Mouse (Mus musculus) embryonic facial prominence, embryonic 13.5 days (tissue): ENCODE data around the gene Myh2. TPM values are rescaled to one million over a fixed set of nuclear protein-coding genes. Genes with fewer than 3 reads are reported as not detected.

Source experiments
- ATAC-seq: fragments of 200-750 bp; cut with Nextera tagmentation; 2 replicates; pipeline ENCODE4 v1.8.0; 2017; ENCODE audit warnings: low read depth; ENCODE audit not compliant: insufficient number of reproducible peaks, insufficient read depth, low FRiP score, low TSS enrichment
- H3K27ac ChIP-seq: fragments of 300-500 bp; sonication (generic); 2 replicates; pipeline ENCODE4 v1.5.1; 2015; ENCODE audit warnings: moderate library complexity, mild to moderate bottlenecking, inconsistent platforms
- H3K27me3 ChIP-seq: fragments of 300-500 bp; sonication (generic); 2 replicates; pipeline ENCODE4 v1.6.1; 2015; ENCODE audit warnings: mild to moderate bottlenecking, inconsistent platforms
- H3K36me3 ChIP-seq: fragments of 300-500 bp; sonication (generic); 2 replicates; pipeline ENCODE4 v1.6.1; 2015; ENCODE audit warnings: mild to moderate bottlenecking, inconsistent platforms
- H3K4me1 ChIP-seq: fragments of 300-500 bp; sonication (generic); 2 replicates; pipeline ENCODE4 v1.6.1; 2015; ENCODE audit warnings: inconsistent platforms
- H3K4me2 ChIP-seq: fragments of 300-500 bp; sonication (generic); 2 replicates; pipeline ENCODE4 v1.6.1; 2015; ENCODE audit warnings: moderate library complexity, mild to moderate bottlenecking, inconsistent platforms
- H3K4me3 ChIP-seq: fragments of 300-500 bp; sonication (generic); 2 replicates; pipeline ENCODE4 v1.5.1; 2015; ENCODE audit warnings: mild to moderate bottlenecking, inconsistent platforms
- H3K9ac ChIP-seq: fragments of 300-500 bp; sonication (generic); 2 replicates; pipeline ENCODE4 v1.6.1; 2015; ENCODE audit warnings: mild to moderate bottlenecking, inconsistent platforms
- H3K9me3 ChIP-seq: fragments of 300-500 bp; sonication (generic); 2 replicates; pipeline ENCODE4 v1.6.1; 2016; ENCODE audit warnings: inconsistent platforms
- WGBS: fragments of 180-500 bp; shearing (Covaris S2); methylation state at CpG from one replicate; pipeline ENCODE4 v1.1.7; 2015; ENCODE audit warnings: mixed read lengths; 5-methylcytosine and 5-hydroxymethylcytosine counted together
- polyA plus RNA-seq: library from polyadenylated mRNA; unstranded; fragments of >200 nt; fragmentation: Nextera tagmentation; extraction: Ambion mirVana; gene quantifications from 2 replicates; pipeline ENCODE4 v1.2.1, GENCODE M21; 2015

Gene Myh2
- polyA plus RNA-seq, 1 experiment from 2014 or later, result 0.07 TPM

DNA sequence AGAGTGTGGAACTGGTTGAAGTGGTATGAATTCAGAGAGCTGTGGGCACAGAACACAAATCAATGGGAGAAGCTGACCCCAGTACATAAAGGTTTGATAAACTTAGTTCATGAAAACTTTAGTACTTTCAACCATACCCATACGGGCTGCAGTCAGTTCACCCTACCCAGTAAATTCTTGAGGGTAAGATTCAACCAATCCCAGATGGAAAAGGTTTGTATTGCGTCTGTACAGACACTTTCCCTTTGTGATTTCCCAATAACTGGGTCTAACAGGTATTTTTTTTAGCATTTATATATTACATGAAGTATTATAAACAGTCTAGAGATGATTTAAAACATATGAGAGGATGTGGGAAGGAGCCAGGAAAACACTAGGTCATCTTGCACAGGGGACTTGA is 15.2 kb upstream of the Myh2 start:
- no peak for ATAC-seq
- no peaks in the 10 kb centered on the region for H3K36me3 ChIP-seq
- H3K9me3 ChIP-seq, result no peaks in the 10 kb centered on the region
- 66% methylated on average over 2 of the region's 2 CpGs for WGBS
- H3K9ac ChIP-seq, result no peak overlapping the region
- no peak overlapping the region for H3K27ac ChIP-seq
- H3K4me2 ChIP-seq, result no peak overlapping the region
- H3K4me3 ChIP-seq, result no peak overlapping the region
- no peaks in the 10 kb centered on the region for H3K27me3 ChIP-seq
- H3K4me1 ChIP-seq, result no peaks in the 10 kb centered on the region

DNA sequence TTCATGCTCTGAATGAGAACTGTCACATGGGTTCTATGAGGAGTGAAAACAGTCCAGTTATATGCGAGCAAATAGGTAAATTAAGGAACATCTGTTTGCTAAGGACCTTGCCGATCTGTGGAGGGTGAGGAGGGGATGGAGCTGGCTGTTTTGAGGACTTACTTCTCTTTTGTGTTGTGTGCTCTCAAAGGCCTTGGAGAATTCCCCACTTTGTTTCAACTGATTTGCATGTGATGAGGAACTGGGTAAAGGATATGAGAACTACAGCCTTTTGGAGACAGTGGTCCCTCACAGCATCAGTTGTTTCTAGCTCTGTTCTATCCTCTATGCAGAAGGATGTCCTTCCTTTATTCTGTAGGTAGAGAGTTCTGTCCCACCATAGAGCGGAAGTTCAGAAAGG is 10.7 kb upstream of the Myh2 start:
- Histone ChIP-seq H3K9ac (no peak overlapping the region), H3K4me2 (no peak overlapping the region), H3K4me1 (no peaks in the 10 kb centered on the region), H3K4me3 (no peak overlapping the region), H3K27ac (no peak overlapping the region), H3K27me3 (no peaks in the 10 kb centered on the region), H3K36me3 (no peaks in the 10 kb centered on the region), H3K9me3 (no peaks in the 10 kb centered on the region)
- no peak for ATAC-seq
- 86% methylated on average over 3 of the region's 3 CpGs for WGBS

DNA sequence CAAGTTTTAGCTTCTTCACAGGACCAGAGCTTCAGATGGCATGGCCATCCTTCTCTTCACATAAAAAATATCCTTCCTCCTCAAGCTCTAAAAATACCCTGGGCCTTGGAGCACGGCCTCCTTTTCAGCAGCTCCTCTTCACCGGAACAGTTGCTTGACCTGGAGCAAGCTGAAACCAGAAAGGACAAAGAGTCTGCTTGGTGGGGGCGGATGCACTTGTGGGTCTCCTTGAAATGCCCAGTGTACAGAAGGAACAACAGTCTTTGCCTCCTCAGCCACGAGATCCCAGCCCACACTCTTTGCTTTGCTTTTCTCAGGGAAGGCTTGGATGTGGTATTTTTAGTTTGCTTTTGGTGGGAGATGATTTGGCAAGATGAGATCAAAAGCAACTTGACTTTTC is 7.1 kb upstream of the Myh2 start:
- Histone ChIP-seq H3K4me2 (no peak overlapping the region), H3K9ac (no peak overlapping the region), H3K4me3 (no peak overlapping the region), H3K27ac (no peak overlapping the region), H3K9me3 (no peaks in the 10 kb centered on the region), H3K27me3 (no peaks in the 10 kb centered on the region), H3K4me1 (no peaks in the 10 kb centered on the region), H3K36me3 (no peaks in the 10 kb centered on the region)
- no peak for ATAC-seq
- 78% methylated on average over 4 of the region's 4 CpGs for WGBS

DNA sequence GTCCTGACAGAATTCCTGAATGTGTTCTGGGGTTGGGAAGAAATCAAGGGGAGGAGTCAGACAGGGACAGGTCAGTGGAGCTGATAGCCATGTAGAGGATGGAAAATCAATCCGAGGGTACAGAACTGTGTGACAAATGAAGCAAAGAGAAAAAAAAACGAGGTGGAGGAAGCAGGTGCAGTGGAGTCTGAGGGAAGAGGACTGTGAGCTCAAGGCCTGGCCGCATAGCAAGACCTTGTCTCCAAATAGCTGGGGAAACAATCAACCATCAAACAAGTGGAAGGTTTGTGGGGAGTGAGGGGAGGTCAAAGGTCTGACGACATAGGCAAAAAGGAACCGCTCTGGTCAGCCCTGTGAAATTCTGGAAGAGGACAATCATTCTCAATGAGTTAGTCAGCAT is 6.0 kb upstream of the Myh2 start:
- no peaks in the 10 kb centered on the region for H3K9me3 ChIP-seq
- H3K4me1 ChIP-seq, result no peaks in the 10 kb centered on the region
- H3K4me3 ChIP-seq, result no peak overlapping the region
- ATAC-seq, result no peak
- WGBS, result 61% methylated on average over 5 of the region's 5 CpGs
- H3K4me2 ChIP-seq, result no peak overlapping the region
- H3K36me3 ChIP-seq, result no peaks in the 10 kb centered on the region
- H3K27me3 ChIP-seq, result no peaks in the 10 kb centered on the region
- no peak overlapping the region for H3K27ac ChIP-seq
- H3K9ac ChIP-seq, result no peak overlapping the region

DNA sequence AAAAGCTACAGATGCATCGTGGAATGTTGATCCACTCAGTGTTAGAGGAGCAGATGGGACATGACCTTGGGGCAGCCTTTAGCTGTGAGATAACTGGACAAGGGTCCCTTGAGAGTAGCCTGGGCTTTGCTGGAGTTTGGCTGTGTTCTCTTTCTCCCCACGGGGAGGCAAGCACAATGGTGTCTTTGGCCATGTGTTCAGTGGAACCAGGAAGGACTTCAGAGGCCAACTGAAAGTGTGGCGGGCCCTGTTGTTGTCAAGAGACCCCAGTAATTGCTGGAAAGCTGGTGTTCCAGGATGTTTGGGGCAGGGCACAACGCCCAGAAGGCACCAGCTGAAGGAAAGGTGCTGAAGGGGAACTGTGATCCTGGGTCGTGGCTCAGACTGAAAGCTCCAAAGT is 1.5 kb upstream of the Myh2 start:
- Histone ChIP-seq H3K9me3 (no peaks in the 10 kb centered on the region), H3K27ac (no peak overlapping the region), H3K9ac (no peak overlapping the region), H3K4me2 (no peak overlapping the region), H3K36me3 (no peaks in the 10 kb centered on the region), H3K4me3 (no peak overlapping the region), H3K27me3 (no peaks in the 10 kb centered on the region), H3K4me1 (no peaks in the 10 kb centered on the region)
- ATAC-seq, result no peak
- WGBS, result 22% methylated on average over 5 of the region's 5 CpGs

DNA sequence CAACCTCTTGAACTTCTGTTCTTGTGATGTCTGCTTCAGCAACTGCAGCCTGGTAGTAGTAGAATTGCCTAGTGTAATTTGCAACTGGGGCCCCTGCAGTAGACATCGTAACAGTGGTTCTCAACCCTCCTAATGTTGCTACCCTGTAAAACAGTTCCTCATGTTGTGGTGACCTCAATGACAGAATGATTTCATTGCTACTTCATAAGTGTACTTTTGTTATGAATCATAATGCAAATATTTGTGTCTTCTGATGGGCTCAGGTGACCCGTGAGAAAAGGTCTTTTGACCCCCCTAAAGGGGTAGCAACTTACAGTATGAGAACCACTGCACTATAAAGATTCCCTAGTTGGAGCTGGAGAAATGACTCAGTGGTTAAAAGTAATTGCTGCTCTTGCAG is 1.6 kb downstream of the Myh2 start:
- H3K4me2 ChIP-seq, result no peak overlapping the region
- H3K27me3 ChIP-seq, result no peaks in the 10 kb centered on the region
- WGBS, result 83% methylated on average over 2 of the region's 2 CpGs
- H3K27ac ChIP-seq, result no peak overlapping the region
- H3K9ac ChIP-seq, result no peak overlapping the region
- no peaks in the 10 kb centered on the region for H3K36me3 ChIP-seq
- no peak for ATAC-seq
- no peak overlapping the region for H3K4me3 ChIP-seq
- no peaks in the 10 kb centered on the region for H3K9me3 ChIP-seq
- no peaks in the 10 kb centered on the region for H3K4me1 ChIP-seq

DNA sequence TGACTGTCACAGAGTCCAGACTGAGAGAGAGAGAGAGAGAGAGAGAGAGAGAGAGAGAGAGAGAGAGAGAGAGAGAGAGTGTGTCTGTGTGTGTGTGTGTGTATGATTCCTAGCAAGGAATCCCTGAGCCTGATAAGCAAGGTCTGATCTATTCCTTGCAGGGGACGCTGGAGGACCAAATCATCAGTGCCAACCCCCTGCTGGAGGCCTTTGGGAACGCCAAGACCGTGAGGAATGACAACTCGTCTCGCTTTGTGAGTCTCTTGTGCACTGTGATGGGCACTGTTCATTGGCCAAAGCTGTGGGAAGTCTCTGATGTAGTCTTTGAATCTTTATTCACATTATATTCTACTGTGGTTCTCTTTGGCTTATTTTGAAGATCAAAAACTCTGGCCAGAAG is 5.5 kb downstream of the Myh2 start:
- H3K27me3 ChIP-seq, result no peaks in the 10 kb centered on the region
- H3K9ac ChIP-seq, result no peak overlapping the region
- H3K27ac ChIP-seq, result no peak overlapping the region
- 70% methylated on average over 5 of the region's 5 CpGs for WGBS
- H3K36me3 ChIP-seq, result no peaks in the 10 kb centered on the region
- ATAC-seq, result no peak
- H3K4me1 ChIP-seq, result no peaks in the 10 kb centered on the region
- no peaks in the 10 kb centered on the region for H3K9me3 ChIP-seq
- H3K4me2 ChIP-seq, result no peak overlapping the region
- H3K4me3 ChIP-seq, result no peak overlapping the region

DNA sequence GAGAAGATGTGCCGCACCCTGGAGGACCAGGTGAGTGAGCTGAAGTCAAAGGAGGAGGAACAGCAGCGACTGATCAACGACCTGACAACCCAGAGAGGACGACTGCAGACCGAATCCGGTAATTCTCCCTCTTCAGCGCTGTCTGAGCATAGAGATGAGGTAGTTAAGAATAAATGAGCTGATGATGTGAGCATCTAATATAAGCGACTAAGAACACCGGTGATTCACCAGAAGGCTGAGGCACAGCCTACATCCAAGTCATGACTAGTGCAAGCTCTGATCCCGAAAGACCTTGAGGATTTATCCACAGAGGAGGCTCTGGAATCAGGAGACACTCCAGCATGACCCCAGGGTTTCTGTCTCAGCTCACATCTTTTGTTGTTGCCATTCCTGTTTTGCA is 19.5 kb downstream of the Myh2 start:
- H3K9me3 ChIP-seq, result no peaks in the 10 kb centered on the region
- no peak overlapping the region for H3K9ac ChIP-seq
- H3K27ac ChIP-seq, result no peak overlapping the region
- 85% methylated on average over 10 of the region's 10 CpGs for WGBS
- no peak for ATAC-seq
- H3K4me3 ChIP-seq, result no peak overlapping the region
- H3K4me1 ChIP-seq, result no peaks in the 10 kb centered on the region
- no peak overlapping the region for H3K4me2 ChIP-seq
- no peaks in the 10 kb centered on the region for H3K27me3 ChIP-seq
- H3K36me3 ChIP-seq, result no peaks in the 10 kb centered on the region

DNA sequence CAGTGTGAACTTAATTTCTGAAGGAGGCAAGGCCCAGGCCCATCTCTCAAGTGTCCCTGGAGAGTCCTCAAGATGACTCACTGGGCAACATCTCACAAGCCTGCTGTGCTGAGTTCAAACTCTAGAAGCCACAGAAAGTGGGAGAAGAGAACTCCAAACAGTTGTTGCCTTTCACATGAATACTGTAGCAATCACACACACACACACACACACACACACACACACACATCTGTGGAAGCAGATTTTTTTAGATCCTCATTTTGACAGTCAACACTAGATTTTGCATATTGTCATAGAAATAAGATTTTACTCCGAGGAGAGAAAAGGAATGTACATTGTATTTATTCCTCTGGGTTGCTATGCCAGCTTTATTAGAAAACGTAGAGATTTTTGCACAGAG is 20.0 kb downstream of the Myh2 start:
- no peak for ATAC-seq
- Histone ChIP-seq H3K9ac (no peak overlapping the region), H3K36me3 (no peaks in the 10 kb centered on the region), H3K27me3 (no peaks in the 10 kb centered on the region), H3K4me2 (no peak overlapping the region), H3K4me1 (no peaks in the 10 kb centered on the region), H3K9me3 (no peaks in the 10 kb centered on the region), H3K4me3 (no peak overlapping the region), H3K27ac (no peak overlapping the region)
- 75% methylated on average over 2 of the region's 2 CpGs for WGBS

DNA sequence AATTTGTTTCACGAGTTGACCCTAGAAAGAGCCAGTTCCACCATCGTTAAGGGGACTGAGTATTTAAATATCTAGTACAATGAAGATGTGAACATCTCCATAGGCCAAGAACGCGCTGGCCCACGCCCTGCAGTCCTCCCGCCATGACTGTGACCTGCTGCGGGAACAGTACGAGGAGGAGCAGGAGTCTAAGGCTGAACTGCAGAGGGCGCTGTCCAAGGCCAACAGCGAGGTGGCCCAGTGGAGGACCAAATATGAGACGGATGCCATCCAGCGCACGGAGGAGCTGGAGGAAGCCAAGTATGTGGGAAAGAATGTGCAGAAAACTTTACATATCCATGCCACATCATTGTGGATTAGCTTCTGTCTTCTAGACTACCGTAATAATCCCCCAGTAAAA is 20.7 kb downstream of the Myh2 start:
- Histone ChIP-seq H3K9ac (no peak overlapping the region), H3K4me3 (no peak overlapping the region), H3K27ac (no peak overlapping the region), H3K36me3 (no peaks in the 10 kb centered on the region), H3K4me2 (no peak overlapping the region), H3K4me1 (no peaks in the 10 kb centered on the region), H3K27me3 (no peaks in the 10 kb centered on the region), H3K9me3 (no peaks in the 10 kb centered on the region)
- 89% methylated on average over 14 of the region's 14 CpGs for WGBS
- ATAC-seq, result no peak

DNA sequence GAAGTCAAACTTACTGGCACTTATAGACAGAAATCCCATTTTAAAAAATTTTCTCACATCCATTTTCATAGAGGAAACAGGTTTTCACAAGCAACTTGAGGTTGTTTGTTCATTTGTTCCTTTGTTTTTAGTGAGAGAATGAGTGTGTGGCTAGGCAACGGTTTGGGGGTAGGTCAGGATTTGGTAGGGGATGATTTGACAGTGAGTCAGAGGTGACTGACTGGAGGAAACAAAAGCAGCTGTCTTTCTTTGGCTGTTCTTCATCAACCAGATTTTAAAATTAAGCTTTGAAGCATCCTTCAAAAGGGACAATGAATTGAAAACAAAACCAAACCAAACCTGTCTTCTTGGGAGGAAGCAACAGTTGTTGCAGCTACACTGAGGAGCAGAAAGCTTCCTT is 28.5 kb downstream of the Myh2 start:
- Histone ChIP-seq H3K9me3 (no peaks in the 10 kb centered on the region), H3K36me3 (no peaks in the 10 kb centered on the region), H3K27ac (no peak overlapping the region), H3K27me3 (no peaks in the 10 kb centered on the region), H3K4me3 (no peak overlapping the region), H3K4me1 (no peaks in the 10 kb centered on the region), H3K9ac (no peak overlapping the region), H3K4me2 (no peak overlapping the region)
- WGBS, result 41% methylated on average over 1 of the region's 1 CpGs
- ATAC-seq, result no peak

DNA sequence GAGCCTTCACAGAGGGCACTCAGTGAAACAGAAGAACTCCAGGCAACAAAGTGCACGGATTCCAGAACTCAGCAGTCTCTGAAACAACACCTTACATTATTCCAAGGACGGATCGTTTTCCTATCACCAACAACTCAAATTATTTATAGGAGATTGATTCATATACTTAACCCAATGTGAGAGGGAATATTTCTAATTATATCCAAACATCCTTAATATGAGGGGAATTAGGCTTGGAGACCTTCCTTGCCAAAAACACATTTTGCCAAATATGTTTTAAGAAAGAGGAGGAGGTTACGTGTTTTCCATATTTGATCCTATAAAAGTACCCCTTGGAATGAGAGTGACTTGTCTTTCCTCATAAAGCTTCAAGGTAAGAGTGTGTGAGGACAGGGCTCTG is 28.9 kb downstream of the Myh2 start, which contains the start of gene Myh1:
Myh1 (plus strand) TSS at position 301 of the 400 bp plus-strand sequence.
- ATAC-seq, result no peak
- H3K4me3 ChIP-seq, result no peak within 1 kb of the TSS

DNA sequence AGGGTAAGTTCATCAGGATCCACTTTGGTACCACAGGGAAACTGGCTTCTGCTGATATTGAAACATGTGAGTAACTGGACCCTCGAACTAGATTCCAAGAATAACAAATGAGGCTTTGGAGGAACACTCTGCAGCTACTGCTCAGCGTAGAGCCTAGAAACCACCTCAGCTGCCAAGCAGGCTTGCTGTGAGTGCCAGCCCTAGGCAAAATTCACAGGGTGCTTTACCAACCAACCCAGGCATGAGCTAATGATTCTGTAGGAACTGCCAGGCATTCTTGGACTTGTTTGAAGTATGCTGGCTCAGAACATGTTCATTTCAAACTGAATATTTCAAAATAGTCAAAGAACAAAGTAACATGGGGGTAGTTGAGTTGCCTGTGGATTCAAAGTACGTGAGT is 33.9 kb downstream of the Myh2 start:
- 71% methylated on average over 3 of the region's 3 CpGs for WGBS
- H3K4me1 ChIP-seq, result no peaks in the 10 kb centered on the region
- no peak overlapping the region for H3K27ac ChIP-seq
- H3K36me3 ChIP-seq, result no peaks in the 10 kb centered on the region
- H3K4me3 ChIP-seq, result no peak overlapping the region
- no peak for ATAC-seq
- H3K9ac ChIP-seq, result no peak overlapping the region
- no peaks in the 10 kb centered on the region for H3K9me3 ChIP-seq
- no peak overlapping the region for H3K4me2 ChIP-seq
- H3K27me3 ChIP-seq, result no peaks in the 10 kb centered on the region

More for the DNA sequence above, 28.9 kb downstream of the Myh2 start, which contains the start of gene Myh1:
- Histone ChIP-seq H3K27ac (no peak within 1 kb of the TSS), H3K4me1 (no peaks in the 10 kb centered on the region), H3K4me2 (no peak within 1 kb of the TSS), H3K9me3 (no peaks in the 10 kb centered on the region), H3K9ac (no peak within 1 kb of the TSS), H3K27me3 (no peaks in the 10 kb centered on the region), H3K36me3 (no peaks in the 10 kb centered on the region)
- 71% methylated on average over 4 of the region's 4 CpGs for WGBS
